Mouse (Mus musculus) heart, embryonic 10.5 days (tissue): ENCODE data around the gene Zfp945. TPM values are rescaled to one million over a fixed set of nuclear protein-coding genes. Genes with fewer than 3 reads are reported as not detected.

Experiments used
- polyA plus RNA-seq: library from polyadenylated mRNA; unstranded; fragments of >200 nt; fragmentation: Nextera tagmentation; extraction: Ambion mirVana; gene quantifications from 2 replicates; pipeline ENCODE4 v1.2.1, GENCODE M21; 2016

The Zfp945 gene
- polyA plus RNA-seq, 1 experiment from 2014 or later: 13.9 TPM

Other genes with a start within 250 kb of the Zfp945 start
- gene Vmn2r113, start 75.8 kb upstream of the Zfp945 start, polyA plus RNA-seq: not detected in 2 replicates
- not detected in 2 replicates for gene Vmn2r-ps130, start 194.0 kb upstream of the Zfp945 start, polyA plus RNA-seq